Mouse (Mus musculus): ENCODE data around the gene Gcnt4. TPM values are rescaled to one million over a fixed set of nuclear protein-coding genes. Genes with fewer than 3 reads are reported as not detected.

Gene Gcnt4
- not detected for total RNA-seq (2023)

GRCm38 (mm10) chr13:96923999-96924961, at the start of gene Gcnt4:
Gcnt4 (plus strand) TSS chr13:96924689.

Other genes starting within 250 kb of the Gcnt4 start
- gene Ankrd31, start 176.4 kb upstream of the Gcnt4 start, total RNA-seq (2023), result not detected
- not detected for gene 1700029F12Rik, start 109.7 kb downstream of the Gcnt4 start, total RNA-seq (2023)
- not detected for gene Fam169a, start 142.6 kb downstream of the Gcnt4 start, total RNA-seq (2023)
- not detected for gene Gm6169, start 174.5 kb downstream of the Gcnt4 start, total RNA-seq (2023)
- gene Gfm2, start 213.2 kb downstream of the Gcnt4 start, total RNA-seq (2023), result 28.3 TPM
- gene Nsa2, start 213.2 kb downstream of the Gcnt4 start, total RNA-seq (2023), result 188 TPM